Mouse (Mus musculus) cerebellum, postnatal 10 days (tissue): ENCODE data around the gene Zbtb42.
A peak's percentile ranks its signal among the peaks of the same experiment; 100 is the strongest.

Source experiments
- DNase-seq, 2 experiments: peaks; one replicate each; pipeline ENCODE4 v3.0.0; 2021; ENCODE audit warnings: mixed read lengths in 2 of 2

Zbtb42 gene

GRCm38 (mm10) chr12:112678555-112679026 is at the start of gene Zbtb42:
Zbtb42 (plus strand) TSS chr12:112678828.
- peak; percentile 53 to 61 for DNase-seq

- DNase-seq, result peak in 1 of 2 experiments; percentile 43
Measured at GRCm38 (mm10) chr12:112628928-112629721, 49.5 kb upstream of the Zbtb42 start.

GRCm38 (mm10) chr12:112630029-112630428 is 48.6 kb upstream of the Zbtb42 start:
- no peak for DNase-seq

GRCm38 (mm10) chr12:112630796-112631195 is 47.8 kb upstream of the Zbtb42 start:
- no peak for DNase-seq

- no peak for DNase-seq
Measured at GRCm38 (mm10) chr12:112631472-112631871, 47.2 kb upstream of the Zbtb42 start.

- no peak for DNase-seq
Measured at GRCm38 (mm10) chr12:112632084-112632777, 46.4 kb upstream of the Zbtb42 start.

- DNase-seq, result no peak
Measured at GRCm38 (mm10) chr12:112632907-112633306, 45.7 kb upstream of the Zbtb42 start.

GRCm38 (mm10) chr12:112633686-112634085 is 44.9 kb upstream of the Zbtb42 start:
- no peak for DNase-seq

- DNase-seq, result no peak
Measured at GRCm38 (mm10) chr12:112639526-112639925, 39.1 kb upstream of the Zbtb42 start.

GRCm38 (mm10) chr12:112643126-112643525 is 35.5 kb upstream of the Zbtb42 start:
- DNase-seq, result no peak

- peak; percentile 99 to 100 for DNase-seq
Measured at GRCm38 (mm10) chr12:112644180-112644854, 34.3 kb upstream of the Zbtb42 start, which contains the start of gene Siva1. Siva1 (plus strand) TSS chr12:112644679.

- DNase-seq, result peak; percentile 77 to 78
Measured at GRCm38 (mm10) chr12:112644855-112645506, 33.6 kb upstream of the Zbtb42 start.

- no peak for DNase-seq
Measured at GRCm38 (mm10) chr12:112646139-112646538, 32.5 kb upstream of the Zbtb42 start.

- no peak for DNase-seq
Measured at GRCm38 (mm10) chr12:112648081-112648480, 30.5 kb upstream of the Zbtb42 start.

- DNase-seq, result no peak
Measured at GRCm38 (mm10) chr12:112651778-112652439, 26.7 kb upstream of the Zbtb42 start.

GRCm38 (mm10) chr12:112653157-112653824 is 25.3 kb upstream of the Zbtb42 start:
- DNase-seq, result peak; percentile 95 to 97

GRCm38 (mm10) chr12:112654076-112654475 is 24.6 kb upstream of the Zbtb42 start:
- DNase-seq, result no peak

- peak; percentile 75 to 80 for DNase-seq
Measured at GRCm38 (mm10) chr12:112658619-112659018, 20.0 kb upstream of the Zbtb42 start.

GRCm38 (mm10) chr12:112659109-112659508 is 19.5 kb upstream of the Zbtb42 start:
- DNase-seq, result peak; percentile 89 to 93

- peak; percentile 59 to 68 for DNase-seq
Measured at GRCm38 (mm10) chr12:112660576-112661326, 17.9 kb upstream of the Zbtb42 start.

GRCm38 (mm10) chr12:112661327-112661605 is 17.4 kb upstream of the Zbtb42 start:
- DNase-seq, result no peak
